Mouse (Mus musculus) thymus, adult 2 months (tissue): ENCODE measurements around the gene Meioc.

Experiments
- CTCF ChIP-seq: fragments of 200-500 bp; IDR thresholded peaks from 2 replicates; pipeline ENCODE4 v1.5.1; 2012; ENCODE audit warnings: mild to moderate bottlenecking, control low read depth, low read length, moderate library complexity, borderline replicate concordance; ENCODE audit not compliant: control insufficient read depth, poor library complexity, insufficient read depth; ENCODE audit errors: extremely low read depth
- POLR2A ChIP-seq: fragments of 200-500 bp; IDR thresholded peaks from 2 replicates; pipeline ENCODE4 v1.6.1; 2012; ENCODE audit warnings: mild to moderate bottlenecking, low read length, control low read depth, moderate library complexity; ENCODE audit not compliant: control insufficient read depth, poor library complexity, insufficient read depth; ENCODE audit errors: extremely low read depth

- TF ChIP-seq POLR2A (no peak), CTCF (no peak)
Measured at GRCm38 (mm10) chr11:102656931-102657330, 6.6 kb upstream of the Meioc start.
